Mouse (Mus musculus): ENCODE measurements around the gene Ecm1. TPM values are rescaled to one million over a fixed set of nuclear protein-coding genes. Genes with fewer than 3 reads are reported as not detected.
A peak's percentile ranks its signal among the peaks of the same experiment; 100 is the strongest.

The Ecm1 gene
- total RNA-seq, 2 experiments from 2014 or later = 8.2 TPM; not detected in 1

DNA sequence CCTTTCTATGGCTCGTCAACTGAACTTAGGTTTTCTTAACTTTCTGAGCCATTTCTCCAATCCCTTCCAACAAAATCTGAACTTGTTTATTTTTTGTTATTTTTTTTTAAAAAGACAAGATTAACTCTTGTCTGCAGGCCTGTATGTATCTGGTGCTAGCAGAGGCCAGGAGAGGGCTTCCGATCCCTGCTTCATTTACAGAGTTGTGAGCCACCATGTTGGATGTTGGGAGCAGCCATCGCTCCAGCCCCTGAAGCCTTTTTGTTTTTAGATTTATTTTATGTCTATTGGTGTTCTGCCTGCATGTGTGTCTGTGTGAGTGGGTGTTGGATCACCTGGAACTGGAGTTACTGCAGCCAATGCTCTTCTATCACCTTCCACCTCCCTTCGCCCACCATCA is 7.6 kb downstream of the Ecm1 start:
- ATAC-seq (replicated peaks; ENCODE audit: low FRiP score, low TSS enrichment, poor library complexity, severe bottlenecking) = no peak

GRCm38 (mm10) chr3:95730431-95730830 is 8.9 kb downstream of the Ecm1 start:
- ATAC-seq (replicated peaks; ENCODE audit: low FRiP score, low TSS enrichment, poor library complexity, severe bottlenecking) = no peak

DNA sequence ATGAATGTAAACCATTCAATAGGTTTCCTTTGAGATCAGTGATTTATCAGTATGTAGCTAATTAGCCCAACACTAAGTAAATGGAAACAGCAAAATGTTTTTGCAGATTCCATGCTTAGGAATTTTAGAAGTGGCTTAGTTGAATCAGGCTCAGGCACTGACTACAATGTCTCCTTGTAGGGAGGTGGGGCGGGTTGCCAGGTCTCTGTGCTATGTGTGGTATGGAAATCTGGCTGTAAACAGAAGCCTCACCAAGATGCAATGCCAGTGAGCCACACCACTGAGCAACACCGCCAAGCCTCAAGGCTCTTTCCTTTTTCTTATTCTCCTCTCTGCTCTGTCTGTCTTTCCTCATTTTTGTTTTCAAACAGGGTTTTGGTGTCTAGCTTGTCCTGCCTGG is 10.5 kb downstream of the Ecm1 start:
- ATAC-seq (replicated peaks; ENCODE audit: low FRiP score, low TSS enrichment, poor library complexity, severe bottlenecking) = no peak

DNA sequence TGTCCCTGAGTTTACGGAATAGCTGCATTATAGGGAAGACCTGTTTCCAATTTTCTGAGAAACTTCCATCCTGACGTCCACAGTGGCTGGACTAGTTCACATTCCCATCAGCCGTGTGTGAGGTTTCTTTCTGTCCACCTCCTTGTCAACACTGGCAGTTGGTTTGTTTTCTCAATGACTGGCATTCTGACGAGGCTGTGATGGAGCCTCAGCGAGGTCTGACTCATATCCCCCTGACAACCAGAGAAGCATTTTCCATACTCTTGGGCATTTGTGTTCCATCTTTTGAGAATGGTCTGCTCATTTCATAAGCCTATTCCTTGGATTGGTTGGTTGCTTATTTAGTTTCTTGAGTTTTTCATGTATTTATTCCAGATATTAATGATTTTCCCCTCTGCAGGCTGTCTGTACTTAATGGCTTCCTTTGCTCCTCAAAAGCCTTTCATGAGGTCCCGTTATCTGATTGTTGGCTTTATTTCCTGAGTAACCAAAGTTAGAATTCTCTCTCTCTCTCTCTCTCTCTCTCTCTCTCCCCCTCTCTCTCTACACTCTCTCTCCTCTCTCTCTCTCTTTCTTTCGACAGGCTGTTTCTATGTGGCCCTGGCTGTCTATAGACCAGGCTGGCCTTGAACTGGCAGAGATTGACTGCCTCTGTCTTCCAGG is 12.5 kb downstream of the Ecm1 start:
- no peak for ATAC-seq (replicated peaks; ENCODE audit: low FRiP score, low TSS enrichment, poor library complexity, severe bottlenecking)

- no peak for ATAC-seq (replicated peaks; ENCODE audit: low FRiP score, low TSS enrichment, poor library complexity, severe bottlenecking)
Observed at GRCm38 (mm10) chr3:95725863-95726262, 13.5 kb downstream of the Ecm1 start.

DNA sequence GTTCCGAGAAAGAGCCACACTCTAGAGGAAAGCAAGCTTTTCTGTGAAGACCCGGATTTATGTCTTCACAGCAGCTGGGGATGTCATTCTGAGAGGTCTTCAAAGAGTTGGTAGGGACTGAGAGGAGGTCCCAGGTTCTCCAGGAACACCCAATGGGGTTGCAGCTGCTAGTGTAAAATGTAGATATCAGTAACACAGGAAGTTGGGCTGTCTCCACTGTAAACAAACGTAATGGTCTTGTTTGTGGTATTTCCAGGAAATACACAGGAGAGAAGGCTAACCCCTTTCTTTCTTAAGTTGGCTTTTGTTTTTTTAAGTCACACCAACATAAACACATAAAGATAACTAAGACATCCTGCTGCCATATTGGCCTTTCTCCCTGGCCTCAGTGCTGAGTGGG is 17.0 kb downstream of the Ecm1 start:
- no peak for ATAC-seq (replicated peaks; ENCODE audit: low FRiP score, low TSS enrichment, poor library complexity, severe bottlenecking)

DNA sequence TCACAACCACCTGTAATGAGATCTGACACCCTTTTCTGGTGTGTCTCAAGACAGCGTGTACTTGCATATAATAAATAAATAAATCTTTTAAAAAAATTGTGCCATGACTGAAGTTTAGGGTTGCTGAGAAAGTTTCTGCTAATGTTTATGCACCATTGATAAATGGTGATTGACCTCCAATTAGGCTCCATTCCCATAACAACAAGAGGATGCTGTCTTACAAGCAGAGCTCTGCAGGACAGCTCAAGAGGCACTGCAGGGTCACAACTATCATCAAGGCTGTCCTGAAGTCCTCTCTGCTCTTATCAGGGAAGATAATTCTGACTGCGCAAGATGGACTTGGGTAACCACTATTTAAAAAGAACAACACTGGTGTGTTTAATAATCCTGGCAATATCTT is 21.2 kb downstream of the Ecm1 start:
- ATAC-seq (replicated peaks; ENCODE audit: low FRiP score, low TSS enrichment, poor library complexity, severe bottlenecking) = no peak

DNA sequence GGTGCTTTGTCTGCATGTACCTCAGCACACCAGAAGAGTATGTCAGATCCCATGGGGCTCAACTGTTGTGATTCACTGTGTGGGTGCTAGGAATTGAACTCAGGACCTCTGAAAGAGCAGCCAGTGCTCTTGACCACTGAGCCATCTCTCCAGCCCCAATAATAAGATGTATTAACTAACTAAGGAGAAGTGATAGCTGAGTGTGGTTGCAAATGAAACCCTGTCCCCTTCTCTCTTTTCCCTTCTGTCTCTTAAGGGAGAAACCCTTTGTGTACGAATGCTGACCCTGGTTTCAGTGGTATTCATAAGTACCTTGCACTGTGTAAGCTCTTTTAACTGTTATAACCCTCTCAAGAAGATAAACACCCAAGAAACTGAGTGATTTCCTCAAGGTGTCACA is 23.3 kb downstream of the Ecm1 start:
- no peak for ATAC-seq (replicated peaks; ENCODE audit: low FRiP score, low TSS enrichment, poor library complexity, severe bottlenecking)

- no peak for ATAC-seq (replicated peaks; ENCODE audit: low FRiP score, low TSS enrichment, poor library complexity, severe bottlenecking)
Observed at GRCm38 (mm10) chr3:95709967-95710366, 29.4 kb downstream of the Ecm1 start.

- ATAC-seq (replicated peaks; ENCODE audit: low FRiP score, low TSS enrichment, poor library complexity, severe bottlenecking) = no peak
Observed at GRCm38 (mm10) chr3:95709044-95709443, 30.3 kb downstream of the Ecm1 start.

DNA sequence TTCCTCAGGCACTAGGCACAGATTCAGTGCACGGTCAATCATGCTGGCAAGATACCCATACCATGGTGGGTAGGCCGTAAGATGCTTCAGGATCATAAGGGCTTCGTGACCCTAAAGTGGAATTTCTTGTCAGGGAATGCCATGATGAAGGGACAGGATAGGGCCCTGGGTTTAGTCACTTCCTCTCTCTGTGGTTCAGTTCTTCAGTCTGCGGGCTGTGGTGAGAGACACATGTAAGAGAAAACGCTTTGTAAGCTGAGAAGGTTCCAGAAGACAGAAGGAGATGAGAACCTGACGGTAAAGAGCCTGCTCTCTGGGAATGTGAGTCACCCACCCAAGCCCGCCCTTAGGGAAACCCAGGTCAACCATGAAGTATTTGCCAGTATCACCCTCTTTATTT is 31.9 kb downstream of the Ecm1 start:
- no peak for ATAC-seq (replicated peaks; ENCODE audit: low FRiP score, low TSS enrichment, poor library complexity, severe bottlenecking)

DNA sequence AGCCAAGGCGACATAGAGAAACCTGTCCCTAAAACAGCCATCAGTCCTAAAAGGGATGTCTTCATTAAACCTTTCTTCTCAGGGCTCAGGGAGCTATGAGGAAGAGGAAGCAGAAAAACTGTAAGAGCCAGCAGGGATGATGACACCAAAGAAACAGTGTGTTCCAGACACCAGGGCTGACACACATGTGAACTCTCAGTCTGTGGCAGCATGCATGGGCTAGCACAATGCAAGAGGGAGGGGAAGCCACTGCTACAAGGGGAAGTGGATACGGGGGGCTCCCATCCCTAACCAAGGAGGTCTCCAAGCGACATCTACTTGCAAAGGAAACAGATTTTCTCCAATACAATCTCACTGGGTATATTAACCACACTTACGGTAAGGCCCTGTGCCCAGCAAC is 33.1 kb downstream of the Ecm1 start:
- no peak for ATAC-seq (replicated peaks; ENCODE audit: low FRiP score, low TSS enrichment, poor library complexity, severe bottlenecking)

DNA sequence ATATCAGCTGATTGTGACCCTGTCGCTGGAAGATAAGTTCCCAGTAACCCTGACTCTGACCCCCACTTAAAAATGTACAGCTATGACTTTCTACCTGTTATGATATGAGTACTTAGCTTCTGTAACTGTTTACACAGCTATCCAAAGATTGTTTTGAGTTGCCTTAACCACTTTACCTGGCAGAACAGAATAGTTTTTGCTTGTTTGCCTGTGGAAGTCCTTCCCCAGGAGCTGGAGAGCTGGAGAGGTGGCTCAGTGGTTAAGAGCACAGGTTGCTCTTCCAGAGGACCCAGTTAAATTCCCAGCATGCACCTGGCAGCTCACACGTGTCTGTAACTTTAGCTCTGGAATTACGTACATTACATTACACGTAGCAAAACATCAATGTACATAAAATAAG is 34.8 kb downstream of the Ecm1 start:
- ATAC-seq (replicated peaks; ENCODE audit: low FRiP score, low TSS enrichment, poor library complexity, severe bottlenecking) = no peak

GRCm38 (mm10) chr3:95703276-95703675 is 36.1 kb downstream of the Ecm1 start:
- no peak for ATAC-seq (replicated peaks; ENCODE audit: low FRiP score, low TSS enrichment, poor library complexity, severe bottlenecking)

- ATAC-seq (replicated peaks; ENCODE audit: low FRiP score, low TSS enrichment, poor library complexity, severe bottlenecking) = 0 out of 2 replicates have a peak, but pooled peaks have one; percentile 49
Observed at GRCm38 (mm10) chr3:95701877-95702540, 37.4 kb downstream of the Ecm1 start.

GRCm38 (mm10) chr3:95701085-95701484 is 38.3 kb downstream of the Ecm1 start:
- no peak for ATAC-seq (replicated peaks; ENCODE audit: low FRiP score, low TSS enrichment, poor library complexity, severe bottlenecking)

- no peak for ATAC-seq (replicated peaks; ENCODE audit: low FRiP score, low TSS enrichment, poor library complexity, severe bottlenecking)
Observed at GRCm38 (mm10) chr3:95700233-95700681, 39.1 kb downstream of the Ecm1 start.

GRCm38 (mm10) chr3:95698286-95698685 is 41.1 kb downstream of the Ecm1 start:
- ATAC-seq (replicated peaks; ENCODE audit: low FRiP score, low TSS enrichment, poor library complexity, severe bottlenecking) = no peak

GRCm38 (mm10) chr3:95696360-95696759 is 43.0 kb downstream of the Ecm1 start:
- no peak for ATAC-seq (replicated peaks; ENCODE audit: low FRiP score, low TSS enrichment, poor library complexity, severe bottlenecking)

- no peak for ATAC-seq (replicated peaks; ENCODE audit: low FRiP score, low TSS enrichment, poor library complexity, severe bottlenecking)
Observed at GRCm38 (mm10) chr3:95695796-95696195, 43.6 kb downstream of the Ecm1 start.

Measured in megakaryocyte-erythroid progenitor cell, adult 5-6 weeks (primary cell).